Mouse (Mus musculus) midbrain, embryonic 10.5 days (tissue): ENCODE measurements at regions not wholly inside any gene's neighbourhood (a gene's known extent, or its start where the extent isn't known, plus 50 kb on each side); places are given as distances from the start of the nearest gene placed in this dataset.
A peak's percentile ranks its signal among the peaks of the same experiment; 100 is the strongest.

Experiments
- DNase-seq: peaks from one replicate; pipeline ENCODE4 v3.0.0-alpha.2; 2017; ENCODE audit warnings: low spot score
- H3K27ac ChIP-seq: fragments of 300-500 bp; sonication (generic); replicated peaks from 2 replicates; pipeline ENCODE4 v1.5.1; 2016; ENCODE audit warnings: mild to moderate bottlenecking
- H3K27me3 ChIP-seq: fragments of 300-500 bp; sonication (generic); 2 replicates; pipeline ENCODE4 v1.6.1; 2016; ENCODE audit warnings: low read depth, mild to moderate bottlenecking; ENCODE audit not compliant: poor library complexity, severe bottlenecking
- H3K36me3 ChIP-seq: fragments of 300-500 bp; sonication (generic); 2 replicates; pipeline ENCODE4 v1.6.1; 2016; ENCODE audit warnings: mild to moderate bottlenecking, moderate library complexity
- H3K4me1 ChIP-seq: fragments of 300-500 bp; sonication (generic); 2 replicates; pipeline ENCODE4 v1.6.1; 2016
- H3K4me3 ChIP-seq: fragments of 300-500 bp; sonication (generic); 2 replicates; pipeline ENCODE4 v1.5.1; 2016; ENCODE audit warnings: mild to moderate bottlenecking, moderate library complexity
- H3K9me3 ChIP-seq: fragments of 300-500 bp; sonication (generic); replicated peaks from 2 replicates; pipeline ENCODE4 v1.6.1; 2016; ENCODE audit warnings: mild to moderate bottlenecking
- WGBS: fragments of 180-500 bp; shearing (Covaris S2); methylation state at CpG from one replicate; pipeline ENCODE4 v1.1.7; 2016; 5-methylcytosine and 5-hydroxymethylcytosine counted together

DNA sequence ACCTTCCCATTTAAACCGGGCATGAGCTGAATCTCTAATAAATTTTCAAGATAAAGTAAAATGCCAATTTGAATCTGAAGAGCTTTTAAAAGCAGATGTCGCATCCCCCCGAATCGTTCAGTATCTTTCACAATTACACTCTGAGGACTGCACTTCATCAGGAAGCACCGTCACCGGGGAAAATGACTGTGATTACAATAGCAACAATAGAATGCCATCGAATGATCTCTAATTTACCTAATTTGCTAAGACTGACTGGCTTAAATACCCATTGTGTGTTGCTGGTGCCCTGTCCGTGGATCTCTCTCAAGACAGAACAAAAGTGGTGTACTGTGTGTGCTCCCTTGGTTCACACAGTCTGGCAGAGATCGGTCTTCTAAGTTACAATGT lies 62.1 kb upstream of the Sox4 start:
- Histone ChIP-seq H3K36me3 (no peaks in the 10 kb centered on the region), H3K9me3 (no peaks in the 10 kb centered on the region), H3K4me1 (peaks cover 38% of the 10 kb centered on the region), H3K27ac (peak overlapping the region; percentile 77), H3K4me3 (peak overlapping the region; percentile 45), H3K27me3 (peaks cover 17% of the 10 kb centered on the region; the same call in 1 of the 2 replicates)
- DNase-seq: peak; percentile 24
- 29% methylated on average over 9 of the region's 9 CpGs for WGBS

DNA sequence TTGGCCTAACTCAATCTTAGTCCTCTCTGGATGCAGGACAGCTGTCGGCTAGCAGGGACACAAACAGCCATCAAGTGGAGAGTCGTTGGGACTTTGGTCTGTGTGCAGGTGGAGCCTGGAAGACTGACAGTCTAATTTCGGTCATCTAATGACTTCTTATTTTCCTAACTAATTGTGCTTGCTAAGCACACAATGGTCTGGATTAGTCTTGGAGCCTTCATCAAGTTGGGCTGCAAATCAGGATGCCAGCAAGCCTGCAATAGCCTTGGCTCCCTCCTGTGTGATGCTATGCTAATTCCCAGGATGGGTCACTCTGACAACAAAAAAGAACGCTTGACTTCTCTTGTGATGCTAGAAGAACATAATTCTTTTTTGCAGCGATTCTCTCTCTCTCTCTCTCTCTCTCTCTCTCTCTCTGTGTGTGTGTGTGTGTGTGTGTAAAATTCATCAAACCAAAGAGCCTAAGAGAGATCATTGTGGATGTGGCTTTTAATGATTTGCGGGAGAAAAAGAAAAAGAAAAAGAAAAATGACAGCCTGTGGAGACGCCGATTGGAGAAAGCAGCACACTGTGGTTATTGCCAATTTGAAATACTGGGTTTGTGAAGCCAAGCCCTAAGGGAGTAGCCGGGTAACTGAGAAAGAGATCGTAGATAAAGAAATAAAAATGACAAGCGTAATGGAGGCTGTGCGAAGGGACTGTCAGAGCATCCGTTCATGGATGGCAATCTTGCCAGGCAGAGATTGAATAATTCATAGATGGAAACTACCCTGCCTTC lies 61.5 kb upstream of the Sox4 start:
- peak; percentile 42 for DNase-seq
- 28% methylated on average over 13 of the region's 13 CpGs for WGBS
- Histone ChIP-seq H3K9me3 (0 out of 2 replicates have a peak, but pooled peaks cover under 1% of the 10 kb centered on the region), H3K27ac (peak overlapping the region; percentile 77), H3K36me3 (no peaks in the 10 kb centered on the region), H3K4me1 (peaks cover 38% of the 10 kb centered on the region), H3K4me3 (peak overlapping the region; percentile 45), H3K27me3 (peaks cover 17% of the 10 kb centered on the region; the same call in 1 of the 2 replicates)

DNA sequence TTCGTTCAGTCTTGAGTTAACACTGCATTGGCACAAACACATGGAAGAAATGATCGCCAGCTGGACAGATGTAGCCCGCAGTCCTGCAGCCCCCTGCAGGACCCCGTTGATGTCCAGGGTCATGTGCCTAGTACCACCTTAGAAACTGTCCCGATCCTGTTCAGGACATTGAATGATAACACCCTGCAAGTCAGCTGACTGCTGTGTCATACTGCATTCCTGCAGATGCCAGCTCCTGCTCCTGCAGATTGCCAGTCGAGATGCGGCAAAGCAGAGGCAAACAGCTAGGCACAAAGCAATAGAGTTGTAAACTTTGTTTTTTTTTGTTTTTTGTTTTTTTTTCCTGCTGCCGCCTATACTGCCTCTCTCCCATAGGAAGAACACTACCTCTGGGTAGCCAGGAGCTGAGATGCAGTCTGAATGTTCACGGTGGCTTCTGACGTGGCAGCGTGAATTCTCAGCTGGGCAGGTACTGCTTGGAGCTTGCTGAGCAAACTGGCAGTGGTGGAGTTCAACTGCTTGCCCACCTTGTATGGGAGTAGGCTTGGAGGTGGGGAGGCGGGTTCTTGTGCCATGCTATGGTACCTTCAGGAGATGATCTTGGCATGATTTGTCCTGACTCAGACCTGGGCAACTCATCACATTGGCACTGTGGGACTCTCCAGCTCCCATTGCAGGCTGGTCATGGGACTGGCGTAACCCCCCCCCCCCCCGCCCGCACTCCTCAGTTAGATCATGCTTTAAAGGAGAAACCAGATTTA lies 60.7 kb upstream of the Sox4 start:
- Histone ChIP-seq H3K27me3 (peaks cover 17% of the 10 kb centered on the region; the same call in 1 of the 2 replicates), H3K4me3 (peak overlapping the region; percentile 45; the same call in 1 of the 2 replicates), H3K4me1 (peaks cover 38% of the 10 kb centered on the region), H3K27ac (peak overlapping the region; percentile 77), H3K9me3 (0 out of 2 replicates have a peak, but pooled peaks cover 3% of the 10 kb centered on the region), H3K36me3 (no peaks in the 10 kb centered on the region)
- 72% methylated on average over 15 of the region's 15 CpGs for WGBS
- no peak for DNase-seq

DNA sequence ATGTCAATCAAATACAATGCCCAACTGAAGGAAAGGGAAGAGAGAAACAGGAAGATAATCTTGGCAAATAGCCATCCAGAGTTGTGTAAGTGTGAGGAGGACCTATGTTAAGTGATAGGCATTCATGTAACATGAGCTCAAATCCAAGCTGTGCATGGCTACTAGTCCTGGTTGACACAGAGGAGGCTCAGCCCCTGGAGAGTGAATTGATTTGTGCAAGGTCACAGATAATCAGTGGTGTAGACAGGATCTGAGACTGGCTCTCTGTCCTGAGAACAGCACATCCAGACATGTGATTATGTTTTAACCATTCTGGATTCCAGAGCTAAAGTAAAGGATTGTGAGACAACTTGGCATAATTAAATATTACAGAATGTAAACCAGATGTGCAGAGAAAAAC lies 53.0 kb upstream of the Sox4 start:
- no peak for DNase-seq
- Histone ChIP-seq H3K27me3 (no peaks in the 10 kb centered on the region), H3K4me1 (no peaks in the 10 kb centered on the region), H3K4me3 (no peak overlapping the region), H3K27ac (no peak overlapping the region), H3K36me3 (no peaks in the 10 kb centered on the region), H3K9me3 (0 out of 2 replicates have a peak, but pooled peaks cover 3% of the 10 kb centered on the region)
